Mouse (Mus musculus) bone marrow, adult 2 months (tissue): ENCODE data around the gene Nrf1.

Experiments used
- CTCF ChIP-seq: fragments of 200-500 bp; IDR thresholded peaks from 2 replicates; pipeline ENCODE4 v1.5.1; 2011; ENCODE audit warnings: low read length, control low read depth; ENCODE audit not compliant: control insufficient read depth, insufficient read depth
- POLR2A ChIP-seq: fragments of 200-500 bp; IDR thresholded peaks from 2 replicates; pipeline ENCODE4 v1.6.1; 2011; ENCODE audit warnings: low read depth, mild to moderate bottlenecking, control low read depth, low read length, borderline replicate concordance; ENCODE audit not compliant: control insufficient read depth

DNA sequence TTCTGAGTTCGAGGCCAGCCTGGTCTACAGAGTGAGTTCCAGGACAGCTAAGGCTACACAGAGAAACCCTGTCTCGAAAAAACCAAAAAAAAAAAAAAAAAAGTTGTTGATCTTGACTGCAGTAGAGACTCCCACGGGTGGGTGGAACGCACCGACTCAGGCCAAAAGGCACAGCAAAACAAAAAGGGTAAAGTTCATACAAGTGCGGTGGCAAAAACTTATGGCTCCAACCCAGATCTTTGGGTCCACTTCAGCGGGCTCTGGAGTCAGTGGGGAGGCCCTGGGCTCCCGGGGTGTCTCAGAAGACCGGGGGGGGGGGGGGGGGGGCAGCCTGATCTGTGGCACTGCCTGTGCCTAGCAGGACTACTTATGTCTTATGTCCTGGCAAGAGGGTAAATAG lies 79.0 kb downstream of the Nrf1 start:
- TF ChIP-seq CTCF: no peak
- TF ChIP-seq POLR2A: no peak
